Mouse (Mus musculus) embryonic facial prominence, embryonic 10.5 days (tissue): Measurements from ENCODE around the gene Fancc. TPM values are rescaled to one million over a fixed set of nuclear protein-coding genes. Genes with fewer than 3 reads are reported as not detected.

Experiments
- DNase-seq: peaks from one replicate; pipeline ENCODE4 v3.0.0-alpha.2; 2017; ENCODE audit warnings: low spot score
- H3K27ac ChIP-seq: fragments of 300-500 bp; sonication (generic); replicated peaks from 2 replicates; pipeline ENCODE4 v1.5.1; 2016; ENCODE audit warnings: mild to moderate bottlenecking
- H3K27me3 ChIP-seq: fragments of 300-500 bp; sonication (generic); replicated peaks from 2 replicates; pipeline ENCODE4 v1.6.1; 2016; ENCODE audit warnings: low read depth, mild to moderate bottlenecking; ENCODE audit not compliant: poor library complexity, severe bottlenecking
- H3K36me3 ChIP-seq: fragments of 300-500 bp; sonication (generic); replicated peaks from 2 replicates; pipeline ENCODE4 v1.6.1; 2016; ENCODE audit warnings: mild to moderate bottlenecking, moderate library complexity
- H3K4me1 ChIP-seq: fragments of 300-500 bp; sonication (generic); 2 replicates; pipeline ENCODE4 v1.6.1; 2016
- H3K4me3 ChIP-seq: fragments of 300-500 bp; sonication (generic); 2 replicates; pipeline ENCODE4 v1.5.1; 2016; ENCODE audit warnings: mild to moderate bottlenecking, moderate library complexity
- H3K9me3 ChIP-seq: fragments of 300-500 bp; sonication (generic); 2 replicates; pipeline ENCODE4 v1.6.1; 2016; ENCODE audit warnings: mild to moderate bottlenecking
- WGBS: fragments of 180-500 bp; shearing (Covaris S2); methylation state at CpG from one replicate; pipeline ENCODE4 v1.1.7; 2016; 5-methylcytosine and 5-hydroxymethylcytosine counted together
- polyA plus RNA-seq: library from polyadenylated mRNA; unstranded; fragments of >200 nt; fragmentation: Nextera tagmentation; extraction: Ambion mirVana; gene quantifications from 2 replicates; pipeline ENCODE4 v1.2.1, GENCODE M21; 2016

Fancc gene
- polyA plus RNA-seq, 1 experiment from 2014 or later, result 25.3 TPM

GRCm38 (mm10) chr13:63302381-63302780 lies 194.7 kb downstream of the Fancc start:
- Histone ChIP-seq H3K9me3 (no peaks in the 10 kb centered on the region), H3K4me1 (peaks cover 29% of the 10 kb centered on the region), H3K36me3 (peaks cover 86% of the 10 kb centered on the region), H3K4me3 (no peak overlapping the region), H3K27ac (peak overlapping the region; percentile 61), H3K27me3 (no peaks in the 10 kb centered on the region)
- WGBS, result 89% methylated on average over 5 of the region's 5 CpGs
- no peak for DNase-seq

GRCm38 (mm10) chr13:63301764-63302209 lies 195.3 kb downstream of the Fancc start:
- Histone ChIP-seq H3K4me3 (no peak overlapping the region), H3K27me3 (no peaks in the 10 kb centered on the region), H3K9me3 (no peaks in the 10 kb centered on the region), H3K36me3 (peaks cover 92% of the 10 kb centered on the region), H3K27ac (no peak overlapping the region), H3K4me1 (peaks cover 30% of the 10 kb centered on the region)
- no peak for DNase-seq
- 60% methylated on average over 3 of the region's 3 CpGs for WGBS

- Histone ChIP-seq H3K27ac (0 out of 2 replicates have a peak overlapping the region, but pooled peaks have one; percentile 32), H3K27me3 (no peaks in the 10 kb centered on the region), H3K36me3 (peaks cover 99% of the 10 kb centered on the region), H3K4me1 (peaks cover 30% of the 10 kb centered on the region), H3K4me3 (no peak overlapping the region), H3K9me3 (no peaks in the 10 kb centered on the region)
- DNase-seq, result no peak
- 78% methylated on average over 7 of the region's 7 CpGs for WGBS
These were observed 196.1 kb downstream of the Fancc start for GRCm38 (mm10) chr13:63300929-63301328.

- H3K4me1 ChIP-seq, result peaks cover 40% of the 10 kb centered on the region
- no peak overlapping the region for H3K27ac ChIP-seq
- no peak for DNase-seq
- H3K27me3 ChIP-seq, result no peaks in the 10 kb centered on the region
- no peaks in the 10 kb centered on the region for H3K9me3 ChIP-seq
- WGBS, result 90% methylated on average over 5 of the region's 5 CpGs
- peaks cover 96% of the 10 kb centered on the region for H3K36me3 ChIP-seq
- H3K4me3 ChIP-seq, result no peak overlapping the region
These were observed 198.1 kb downstream of the Fancc start for GRCm38 (mm10) chr13:63298931-63299330.

- no peak for DNase-seq
- WGBS, result 93% methylated on average over 3 of the region's 3 CpGs
- Histone ChIP-seq H3K4me1 (peaks cover 49% of the 10 kb centered on the region), H3K4me3 (no peak overlapping the region), H3K27me3 (no peaks in the 10 kb centered on the region), H3K9me3 (no peaks in the 10 kb centered on the region), H3K36me3 (peaks cover 86% of the 10 kb centered on the region), H3K27ac (no peak overlapping the region)
These were observed 199.1 kb downstream of the Fancc start for GRCm38 (mm10) chr13:63297933-63298332.

GRCm38 (mm10) chr13:63297003-63297402 lies 200.1 kb downstream of the Fancc start:
- Histone ChIP-seq H3K27me3 (no peaks in the 10 kb centered on the region), H3K36me3 (peaks cover 84% of the 10 kb centered on the region), H3K4me1 (peaks cover 49% of the 10 kb centered on the region), H3K27ac (no peak overlapping the region), H3K9me3 (no peaks in the 10 kb centered on the region), H3K4me3 (no peak overlapping the region)
- WGBS, result 92% methylated on average over 2 of the region's 2 CpGs
- no peak for DNase-seq

- WGBS, result 92% methylated on average over 11 of the region's 11 CpGs
- no peak overlapping the region for H3K27ac ChIP-seq
- peaks cover 84% of the 10 kb centered on the region for H3K36me3 ChIP-seq
- no peaks in the 10 kb centered on the region for H3K27me3 ChIP-seq
- H3K4me1 ChIP-seq, result peaks cover 43% of the 10 kb centered on the region
- no peaks in the 10 kb centered on the region for H3K9me3 ChIP-seq
- H3K4me3 ChIP-seq, result no peak overlapping the region
- no peak for DNase-seq
These were observed 200.8 kb downstream of the Fancc start for GRCm38 (mm10) chr13:63296300-63296699.

- no peak overlapping the region for H3K4me3 ChIP-seq
- no peaks in the 10 kb centered on the region for H3K27me3 ChIP-seq
- WGBS, result 27% methylated on average over 15 of the region's 15 CpGs
- H3K27ac ChIP-seq, result peak overlapping the region; percentile 76
- peaks cover 33% of the 10 kb centered on the region for H3K4me1 ChIP-seq
- H3K36me3 ChIP-seq, result peaks cover 84% of the 10 kb centered on the region
- no peaks in the 10 kb centered on the region for H3K9me3 ChIP-seq
- DNase-seq, result peak; percentile 49
These were observed 202.5 kb downstream of the Fancc start for GRCm38 (mm10) chr13:63294359-63295193.

- Histone ChIP-seq H3K36me3 (peaks cover 77% of the 10 kb centered on the region), H3K9me3 (no peaks in the 10 kb centered on the region), H3K4me1 (peaks cover 39% of the 10 kb centered on the region), H3K4me3 (no peak overlapping the region), H3K27me3 (no peaks in the 10 kb centered on the region), H3K27ac (peak overlapping the region; percentile 76)
- 42% methylated on average over 3 of the region's 3 CpGs for WGBS
- DNase-seq, result no peak
These were observed 203.4 kb downstream of the Fancc start for GRCm38 (mm10) chr13:63293647-63294046.

- no peak for DNase-seq
- 93% methylated on average over 6 of the region's 6 CpGs for WGBS
- Histone ChIP-seq H3K36me3 (peaks cover 77% of the 10 kb centered on the region), H3K27ac (no peak overlapping the region), H3K27me3 (no peaks in the 10 kb centered on the region), H3K9me3 (no peaks in the 10 kb centered on the region), H3K4me3 (no peak overlapping the region), H3K4me1 (peaks cover 42% of the 10 kb centered on the region)
These were observed 206.1 kb downstream of the Fancc start for GRCm38 (mm10) chr13:63291016-63291415.

GRCm38 (mm10) chr13:63290126-63290525 lies 207.0 kb downstream of the Fancc start:
- DNase-seq, result no peak
- H3K4me3 ChIP-seq, result no peak overlapping the region
- WGBS, result 96% methylated on average over 4 of the region's 4 CpGs
- H3K36me3 ChIP-seq, result peaks cover 77% of the 10 kb centered on the region
- H3K4me1 ChIP-seq, result peaks cover 37% of the 10 kb centered on the region
- H3K27ac ChIP-seq, result no peak overlapping the region
- no peaks in the 10 kb centered on the region for H3K9me3 ChIP-seq
- no peaks in the 10 kb centered on the region for H3K27me3 ChIP-seq

- Histone ChIP-seq H3K9me3 (no peaks in the 10 kb centered on the region), H3K27ac (no peak overlapping the region), H3K36me3 (peaks cover 77% of the 10 kb centered on the region), H3K27me3 (no peaks in the 10 kb centered on the region), H3K4me3 (no peak overlapping the region), H3K4me1 (peaks cover 33% of the 10 kb centered on the region)
- DNase-seq, result no peak
- 83% methylated on average over 5 of the region's 5 CpGs for WGBS
These were observed 207.4 kb downstream of the Fancc start for GRCm38 (mm10) chr13:63289687-63290086.

- H3K9me3 ChIP-seq, result no peaks in the 10 kb centered on the region
- 72% methylated on average over 4 of the region's 4 CpGs for WGBS
- no peaks in the 10 kb centered on the region for H3K27me3 ChIP-seq
- H3K4me1 ChIP-seq, result peaks cover 28% of the 10 kb centered on the region
- no peak for DNase-seq
- peak overlapping the region; percentile 26; the same call in 1 of the 2 replicates for H3K27ac ChIP-seq
- peaks cover 76% of the 10 kb centered on the region for H3K36me3 ChIP-seq
- no peak overlapping the region for H3K4me3 ChIP-seq
These were observed 207.9 kb downstream of the Fancc start for GRCm38 (mm10) chr13:63289152-63289551.
